Mouse (Mus musculus) forebrain, embryonic 16.5 days (tissue): ENCODE measurements around the gene Hoxc4. TPM values are rescaled to one million over a fixed set of nuclear protein-coding genes. Genes with fewer than 3 reads are reported as not detected.

ENCODE experiments used
- ATAC-seq: fragments of 200-750 bp; cut with Nextera tagmentation; 2 replicates; pipeline ENCODE4 v1.8.0; 2017; ENCODE audit warnings: mild to moderate bottlenecking, moderate library complexity
- H3K27ac ChIP-seq: fragments of 300-500 bp; sonication (generic); 2 replicates; pipeline ENCODE4 v1.5.1; 2014; ENCODE audit warnings: low read length, control low read depth
- H3K27me3 ChIP-seq: fragments of 300-500 bp; sonication (generic); replicated peaks from 2 replicates; pipeline ENCODE4 v1.6.1; 2014; ENCODE audit warnings: low read length; ENCODE audit not compliant: control insufficient read depth, insufficient read depth
- H3K36me3 ChIP-seq: fragments of 300-500 bp; sonication (generic); 2 replicates; pipeline ENCODE4 v1.6.1; 2014; ENCODE audit not compliant: control insufficient read depth, insufficient read depth
- H3K4me1 ChIP-seq: fragments of 300-500 bp; sonication (generic); replicated peaks from 2 replicates; pipeline ENCODE4 v1.6.1; 2014; ENCODE audit warnings: low read length; ENCODE audit not compliant: control insufficient read depth, insufficient read depth
- H3K4me2 ChIP-seq: fragments of 300-500 bp; sonication (generic); 2 replicates; pipeline ENCODE4 v1.6.1; 2014; ENCODE audit warnings: mild to moderate bottlenecking, low read length, control low read depth
- H3K4me3 ChIP-seq: fragments of 300-500 bp; sonication (generic); replicated peaks from 2 replicates; pipeline ENCODE4 v1.5.1; 2014; ENCODE audit warnings: mild to moderate bottlenecking, low read length, control low read depth
- H3K9ac ChIP-seq: fragments of 300-500 bp; sonication (generic); replicated peaks from 2 replicates; pipeline ENCODE4 v1.6.1; 2014; ENCODE audit warnings: low read depth, low read length, control low read depth
- H3K9me3 ChIP-seq: fragments of 300-500 bp; sonication (generic); 2 replicates; pipeline ENCODE4 v1.6.1; 2016; ENCODE audit warnings: low read length; ENCODE audit not compliant: control insufficient read depth
- WGBS: fragments of 180-500 bp; shearing (Covaris S2); extraction: QIAGEN DNeasy Blood & Tissue Kit; methylation state at CpG from one replicate; pipeline ENCODE4 v1.1.7; 2014; 5-methylcytosine and 5-hydroxymethylcytosine counted together
- polyA plus RNA-seq: library from polyadenylated mRNA; unstranded; fragments of >200 nt; fragmentation: Nextera tagmentation; extraction: Ambion mirVana; gene quantifications from 2 replicates; pipeline ENCODE4 v1.2.1, GENCODE M21; 2015

Hoxc4 gene
- polyA plus RNA-seq: not detected in 2 replicates

GRCm38 (mm10) chr15:103018636-103019035, at the start of gene Hoxc4:
Gene Hoxc4 (plus strand): TSS chr15:103018934.
- Histone ChIP-seq H3K36me3 (no peaks in the 10 kb centered on the region), H3K27me3 (peaks cover 95% of the 10 kb centered on the region), H3K9me3 (no peaks in the 10 kb centered on the region), H3K4me2 (no peak within 1 kb of the TSS), H3K9ac (no peak within 1 kb of the TSS), H3K4me3 (no peak within 1 kb of the TSS), H3K27ac (no peak within 1 kb of the TSS), H3K4me1 (peaks cover 6% of the 10 kb centered on the region)
- 3% methylated on average over 9 of the region's 9 CpGs for WGBS
- ATAC-seq: no peak

- H3K4me1 ChIP-seq: no peaks in the 10 kb centered on the region; the same call in 1 of the 2 replicates
- no peak for ATAC-seq
- H3K36me3 ChIP-seq: no peaks in the 10 kb centered on the region
- H3K4me3 ChIP-seq: no peak overlapping the region
- 25% methylated on average over 1 of the region's 1 CpGs for WGBS
- H3K27ac ChIP-seq: no peak overlapping the region
- H3K4me2 ChIP-seq: no peak overlapping the region
- H3K27me3 ChIP-seq: peaks cover 96% of the 10 kb centered on the region
- H3K9me3 ChIP-seq: no peaks in the 10 kb centered on the region
- no peak overlapping the region for H3K9ac ChIP-seq
Measured at GRCm38 (mm10) chr15:102969296-102969695, 49.4 kb upstream of the Hoxc4 start.

GRCm38 (mm10) chr15:102970740-102971139, 48.0 kb upstream of the Hoxc4 start:
- Histone ChIP-seq H3K4me3 (no peak overlapping the region), H3K4me2 (no peak overlapping the region), H3K9ac (no peak overlapping the region), H3K4me1 (no peaks in the 10 kb centered on the region; the same call in 1 of the 2 replicates), H3K36me3 (no peaks in the 10 kb centered on the region), H3K27me3 (peaks cover 94% of the 10 kb centered on the region), H3K9me3 (no peaks in the 10 kb centered on the region), H3K27ac (no peak overlapping the region)
- no peak for ATAC-seq
- 1% methylated on average over 12 of the region's 12 CpGs for WGBS

DNA sequence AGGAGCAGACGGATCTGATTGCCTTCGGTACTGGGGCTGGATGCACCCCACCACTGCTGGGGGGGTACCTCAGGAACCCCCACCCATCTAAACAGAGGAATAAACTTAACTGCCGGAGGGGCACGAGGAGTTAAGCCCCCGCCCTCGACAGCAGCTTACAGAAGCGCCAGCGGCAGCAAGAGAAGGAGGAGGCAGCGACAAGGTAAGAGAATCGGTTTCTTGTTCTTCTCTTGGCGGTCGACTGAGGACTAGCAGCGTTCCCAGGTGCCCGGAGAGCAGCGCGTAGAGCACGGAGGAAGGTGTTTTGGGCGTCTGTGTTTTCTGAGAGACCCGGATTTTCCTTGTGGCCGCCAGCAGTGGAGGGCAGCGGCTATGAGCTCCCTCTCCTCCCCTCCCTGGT, 46.5 kb upstream of the Hoxc4 start:
- no peaks in the 10 kb centered on the region for H3K9me3 ChIP-seq
- no peak overlapping the region for H3K4me2 ChIP-seq
- no peaks in the 10 kb centered on the region for H3K36me3 ChIP-seq
- H3K4me3 ChIP-seq: no peak overlapping the region
- no peaks in the 10 kb centered on the region for H3K4me1 ChIP-seq
- H3K27me3 ChIP-seq: peaks cover 88% of the 10 kb centered on the region
- no peak overlapping the region for H3K27ac ChIP-seq
- H3K9ac ChIP-seq: no peak overlapping the region
- ATAC-seq: no peak
- under 1% methylated on average over 21 of the region's 21 CpGs for WGBS

DNA sequence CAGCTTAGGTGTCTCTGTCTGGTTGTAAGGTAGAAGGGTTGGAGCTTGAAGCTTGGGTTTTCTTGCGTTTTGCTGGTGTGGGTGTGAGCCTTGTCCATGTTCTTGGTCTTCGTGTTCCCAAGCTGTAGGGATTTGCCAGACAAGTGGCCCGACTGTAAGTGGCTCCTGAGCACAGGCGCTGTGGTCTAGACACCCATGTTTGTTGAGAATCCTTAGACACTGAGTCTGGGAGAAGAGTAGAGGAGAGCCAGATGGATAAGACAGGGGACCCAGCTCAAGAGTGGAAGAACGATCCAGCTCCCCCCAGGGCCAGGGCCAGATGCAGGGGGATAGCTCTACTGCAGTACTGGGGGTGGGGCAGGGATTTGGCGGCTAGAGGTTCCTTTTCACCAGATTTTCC, 46.0 kb upstream of the Hoxc4 start:
- Histone ChIP-seq H3K9ac (no peak overlapping the region), H3K4me1 (no peaks in the 10 kb centered on the region), H3K36me3 (no peaks in the 10 kb centered on the region), H3K27ac (no peak overlapping the region), H3K27me3 (peaks cover 88% of the 10 kb centered on the region), H3K4me3 (no peak overlapping the region), H3K4me2 (no peak overlapping the region), H3K9me3 (no peaks in the 10 kb centered on the region)
- no peak for ATAC-seq
- WGBS: 1% methylated on average over 6 of the region's 6 CpGs

GRCm38 (mm10) chr15:102975034-102975433, 43.7 kb upstream of the Hoxc4 start:
- Histone ChIP-seq H3K36me3 (no peaks in the 10 kb centered on the region), H3K9me3 (no peaks in the 10 kb centered on the region), H3K27ac (no peak overlapping the region), H3K4me1 (no peaks in the 10 kb centered on the region), H3K4me3 (no peak overlapping the region), H3K27me3 (peaks cover 90% of the 10 kb centered on the region), H3K9ac (no peak overlapping the region), H3K4me2 (no peak overlapping the region)
- WGBS: 5% methylated on average over 7 of the region's 7 CpGs
- ATAC-seq: no peak

DNA sequence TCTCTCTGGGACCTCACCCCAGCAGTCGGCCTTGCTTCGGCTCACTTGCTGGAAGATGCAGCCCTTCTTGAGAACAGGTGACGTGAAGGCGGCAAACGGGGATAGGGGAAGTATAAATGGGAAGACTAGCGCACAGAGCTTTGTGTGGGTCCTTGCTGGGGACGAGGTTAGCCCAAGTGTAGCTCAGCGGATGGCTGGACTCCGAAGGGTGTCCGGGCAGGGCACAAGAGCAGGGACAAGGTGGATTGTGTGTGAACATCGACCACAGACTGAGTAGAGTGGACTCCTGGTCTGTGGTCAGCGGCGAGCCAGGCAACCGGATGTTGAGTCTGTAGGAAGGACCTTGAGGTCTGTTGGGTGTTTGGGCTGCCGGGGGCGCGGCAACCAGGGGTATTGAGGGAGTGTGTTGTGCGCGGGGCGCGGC, 43.0 kb upstream of the Hoxc4 start:
- no peaks in the 10 kb centered on the region for H3K36me3 ChIP-seq
- no peak overlapping the region for H3K27ac ChIP-seq
- no peaks in the 10 kb centered on the region for H3K9me3 ChIP-seq
- no peak for ATAC-seq
- no peak overlapping the region for H3K4me3 ChIP-seq
- no peak overlapping the region for H3K9ac ChIP-seq
- H3K4me1 ChIP-seq: no peaks in the 10 kb centered on the region
- WGBS: under 1% methylated on average over 21 of the region's 21 CpGs
- no peak overlapping the region for H3K4me2 ChIP-seq
- H3K27me3 ChIP-seq: peaks cover 90% of the 10 kb centered on the region

DNA sequence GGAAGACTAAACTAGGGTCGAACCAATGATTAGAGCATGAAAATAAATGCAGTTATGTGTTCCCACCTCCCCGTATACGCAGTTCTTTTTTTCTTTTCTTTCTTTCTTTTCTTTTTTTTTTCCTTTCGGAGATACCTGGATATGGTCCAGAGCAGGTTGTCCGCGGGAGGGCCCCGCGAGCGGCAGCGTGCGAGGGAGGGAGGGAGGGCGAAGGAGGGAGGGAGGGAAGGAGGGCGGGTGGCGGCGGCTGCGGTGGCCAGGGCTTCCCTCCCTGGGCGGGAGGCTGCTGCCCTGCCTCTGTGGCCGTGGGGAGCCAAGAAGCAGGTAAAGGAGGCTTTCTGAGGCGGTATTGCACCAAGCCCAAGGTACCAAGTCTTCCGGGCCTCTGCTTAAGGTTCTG, 42.6 kb upstream of the Hoxc4 start, which contains the start of gene Hoxc9:
Gene Hoxc9, plus strand, starts transcription at position 269 of the 400 bp plus-strand sequence.
- Histone ChIP-seq H3K36me3 (no peaks in the 10 kb centered on the region), H3K27me3 (peaks cover 89% of the 10 kb centered on the region), H3K4me1 (no peaks in the 10 kb centered on the region), H3K9ac (no peak within 1 kb of the TSS), H3K9me3 (no peaks in the 10 kb centered on the region), H3K27ac (no peak within 1 kb of the TSS), H3K4me3 (no peak within 1 kb of the TSS), H3K4me2 (no peak within 1 kb of the TSS)
- WGBS: 2% methylated on average over 12 of the region's 20 CpGs
- ATAC-seq: no peak

GRCm38 (mm10) chr15:102976631-102977422, 41.9 kb upstream of the Hoxc4 start:
- under 1% methylated on average over 37 of the region's 37 CpGs for WGBS
- H3K9ac ChIP-seq: no peak overlapping the region
- H3K36me3 ChIP-seq: no peaks in the 10 kb centered on the region
- no peak overlapping the region for H3K4me3 ChIP-seq
- H3K9me3 ChIP-seq: no peaks in the 10 kb centered on the region
- peaks cover 3% of the 10 kb centered on the region for H3K4me1 ChIP-seq
- peaks cover 88% of the 10 kb centered on the region for H3K27me3 ChIP-seq
- ATAC-seq: no peak
- H3K4me2 ChIP-seq: no peak overlapping the region
- H3K27ac ChIP-seq: no peak overlapping the region
